Mouse (Mus musculus): ENCODE measurements around the gene Ing2. TPM values are rescaled to one million over a fixed set of nuclear protein-coding genes. Genes with fewer than 3 reads are reported as not detected.

Gene Ing2
- polyA plus RNA-seq, 1 experiment = 46.6 TPM

DNA sequence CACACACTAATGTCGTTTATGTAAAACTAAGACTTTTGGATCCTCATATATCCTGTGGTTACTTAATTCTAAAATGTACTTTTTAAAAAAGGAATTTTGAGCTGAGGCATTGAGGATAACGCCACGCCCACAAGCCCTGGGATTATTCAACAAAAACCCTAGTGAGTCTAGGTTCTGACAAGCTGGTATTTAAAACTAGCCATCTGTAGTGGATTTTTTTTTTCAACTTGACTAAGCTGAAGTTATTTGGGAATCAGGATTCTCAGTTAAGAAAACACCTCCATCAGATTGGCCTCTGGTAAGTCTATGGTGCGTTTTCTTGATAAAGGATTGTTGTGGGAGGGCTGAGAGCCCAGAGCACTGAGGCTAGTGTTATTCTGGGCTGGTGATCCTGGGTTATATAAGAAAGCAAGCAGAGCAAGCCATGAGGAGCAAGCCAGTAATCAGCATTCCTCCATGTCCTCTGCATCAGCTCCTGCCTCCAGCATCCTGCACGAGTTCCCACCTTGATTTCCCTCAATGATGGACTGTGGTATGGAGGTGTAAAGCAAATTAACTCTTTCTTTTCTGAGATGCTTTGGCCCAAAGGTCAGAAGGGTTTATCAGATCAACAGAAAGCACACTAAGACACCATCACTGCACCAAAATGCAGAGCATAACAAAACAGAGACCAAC, 20.2 kb upstream of the Ing2 start:
- Histone ChIP-seq H3K27ac (ENCODE audit: insufficient read depth, low read length) (peak overlapping the region; percentile 85), H3K4me1 (ENCODE audit: control insufficient read depth, insufficient read depth, low read length) (peaks cover 2% of the 10 kb centered on the region; the same call in 1 of the 2 replicates), H3K4me3 (ENCODE audit: insufficient read depth, low read length) (no peak overlapping the region)
- TF ChIP-seq POLR2A (IDR thresholded peaks at IDR 0.05; ENCODE audit: extremely low read depth, insufficient read depth, low read length) (no peak), CTCF (IDR thresholded peaks at IDR 0.05; ENCODE audit: extremely low read depth, insufficient read depth, low read length) (no peak)

DNA sequence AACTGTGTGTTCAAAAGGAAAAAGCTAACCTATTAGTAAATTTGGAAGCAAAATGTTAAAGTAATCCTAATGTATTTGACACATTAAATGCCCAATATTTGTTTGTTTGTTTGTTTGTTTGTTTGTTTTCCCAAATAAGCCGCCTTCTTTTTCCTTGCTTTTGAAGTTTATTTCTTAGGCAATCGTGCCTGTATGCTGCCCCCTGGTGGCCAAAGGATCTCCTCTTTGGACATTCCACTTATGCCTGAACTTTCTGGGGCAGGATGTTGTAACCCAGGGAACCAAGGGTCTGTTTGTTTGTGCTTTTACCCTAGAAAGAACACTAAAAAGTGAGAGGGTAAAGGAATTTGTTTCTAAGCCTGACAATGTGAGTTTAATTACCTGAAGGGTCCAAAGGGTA, 17.8 kb upstream of the Ing2 start:
- H3K27ac ChIP-seq (ENCODE audit: insufficient read depth, low read length) = no peak overlapping the region
- H3K4me3 ChIP-seq (ENCODE audit: insufficient read depth, low read length) = no peak overlapping the region
- H3K4me1 ChIP-seq (ENCODE audit: control insufficient read depth, insufficient read depth, low read length) = peaks cover 2% of the 10 kb centered on the region; the same call in 1 of the 2 replicates
- TF ChIP-seq POLR2A (IDR thresholded peaks at IDR 0.05; ENCODE audit: extremely low read depth, insufficient read depth, low read length) = no peak
- TF ChIP-seq CTCF (IDR thresholded peaks at IDR 0.05; ENCODE audit: extremely low read depth, insufficient read depth, low read length) = peak; percentile 71

DNA sequence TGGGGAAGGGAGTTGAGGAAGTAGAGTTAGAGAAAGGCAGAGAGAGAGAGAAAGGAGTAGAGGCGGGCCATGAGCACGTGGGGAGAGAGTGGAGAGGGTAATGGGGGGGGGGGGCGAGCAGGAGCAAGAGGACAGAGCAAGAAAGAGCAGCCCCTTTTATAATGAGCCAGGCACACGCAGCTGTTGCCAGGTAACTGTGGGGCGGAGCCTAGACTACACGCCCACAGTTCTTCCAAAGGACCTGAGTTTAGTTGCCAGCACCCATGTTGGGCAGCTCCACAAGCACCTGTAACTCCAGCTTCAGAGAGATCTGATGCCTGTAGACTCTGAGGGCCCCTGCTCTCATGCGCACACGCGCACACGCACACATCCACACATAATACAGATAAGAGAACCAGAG, 16.5 kb upstream of the Ing2 start:
- peaks cover 2% of the 10 kb centered on the region; the same call in 1 of the 2 replicates for H3K4me1 ChIP-seq (ENCODE audit: control insufficient read depth, insufficient read depth, low read length)
- no peak for TF ChIP-seq POLR2A (IDR thresholded peaks at IDR 0.05; ENCODE audit: extremely low read depth, insufficient read depth, low read length)
- no peak for TF ChIP-seq CTCF (IDR thresholded peaks at IDR 0.05; ENCODE audit: extremely low read depth, insufficient read depth, low read length)

DNA sequence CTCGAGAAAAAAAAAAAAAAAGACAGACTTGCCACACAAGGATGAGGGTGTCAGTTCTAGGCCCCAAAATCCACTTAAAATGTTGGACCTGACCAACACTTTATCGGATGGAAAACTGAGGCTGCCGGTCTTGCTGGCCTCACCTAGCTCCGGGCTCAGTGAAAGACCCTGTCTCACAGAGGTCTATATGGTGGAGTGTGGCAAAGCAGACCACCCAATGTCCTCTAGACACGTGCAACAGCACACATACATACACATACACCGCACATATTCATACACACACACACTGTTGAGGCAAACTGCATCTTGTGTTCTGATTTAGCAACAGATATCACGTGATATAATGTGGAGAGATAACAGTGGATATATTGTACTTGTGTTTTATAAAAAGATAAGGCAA, 15.9 kb upstream of the Ing2 start:
- no peak for TF ChIP-seq CTCF (IDR thresholded peaks at IDR 0.05; ENCODE audit: extremely low read depth, insufficient read depth, low read length)
- no peak for TF ChIP-seq POLR2A (IDR thresholded peaks at IDR 0.05; ENCODE audit: extremely low read depth, insufficient read depth, low read length)
- no peak overlapping the region for H3K27ac ChIP-seq (ENCODE audit: insufficient read depth, low read length)
- peaks cover 2% of the 10 kb centered on the region; the same call in 1 of the 2 replicates for H3K4me1 ChIP-seq (ENCODE audit: control insufficient read depth, insufficient read depth, low read length)

More for the DNA sequence above, 16.5 kb upstream of the Ing2 start:
- no peak overlapping the region for H3K4me3 ChIP-seq (ENCODE audit: insufficient read depth, low read length)
- no peak overlapping the region for H3K27ac ChIP-seq (ENCODE audit: insufficient read depth, low read length)

DNA sequence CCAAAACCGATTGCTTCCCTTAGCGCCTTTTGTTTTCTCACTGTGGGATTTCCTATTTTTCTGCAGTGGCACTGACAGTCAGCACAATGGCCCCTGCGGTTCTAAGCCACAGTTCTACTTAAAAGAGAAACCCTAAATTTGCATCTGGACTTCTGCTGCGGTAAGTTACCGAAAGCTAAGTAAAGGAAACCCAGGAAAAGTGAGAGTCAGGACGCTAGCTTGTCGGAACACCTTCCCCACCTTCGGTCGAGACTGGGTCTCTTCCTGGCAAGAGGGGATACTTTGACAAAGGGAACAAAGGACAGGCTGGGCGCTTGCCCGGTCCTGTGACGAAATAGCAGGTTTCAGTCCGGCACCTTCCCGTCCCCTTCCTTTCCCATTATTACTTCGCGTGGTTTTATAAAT, 15.3 kb upstream of the Ing2 start:
- H3K4me3 ChIP-seq (ENCODE audit: insufficient read depth, low read length) = peak overlapping the region; percentile 27; the same call in 1 of the 2 replicates
- H3K27ac ChIP-seq (ENCODE audit: insufficient read depth, low read length) = peak overlapping the region; percentile 53
- TF ChIP-seq CTCF (IDR thresholded peaks at IDR 0.05; ENCODE audit: extremely low read depth, insufficient read depth, low read length) (no peak), POLR2A (IDR thresholded peaks at IDR 0.05; ENCODE audit: extremely low read depth, insufficient read depth, low read length) (no peak)

More for the DNA sequence above, 15.9 kb upstream of the Ing2 start:
- no peak overlapping the region for H3K4me3 ChIP-seq (ENCODE audit: insufficient read depth, low read length)

DNA sequence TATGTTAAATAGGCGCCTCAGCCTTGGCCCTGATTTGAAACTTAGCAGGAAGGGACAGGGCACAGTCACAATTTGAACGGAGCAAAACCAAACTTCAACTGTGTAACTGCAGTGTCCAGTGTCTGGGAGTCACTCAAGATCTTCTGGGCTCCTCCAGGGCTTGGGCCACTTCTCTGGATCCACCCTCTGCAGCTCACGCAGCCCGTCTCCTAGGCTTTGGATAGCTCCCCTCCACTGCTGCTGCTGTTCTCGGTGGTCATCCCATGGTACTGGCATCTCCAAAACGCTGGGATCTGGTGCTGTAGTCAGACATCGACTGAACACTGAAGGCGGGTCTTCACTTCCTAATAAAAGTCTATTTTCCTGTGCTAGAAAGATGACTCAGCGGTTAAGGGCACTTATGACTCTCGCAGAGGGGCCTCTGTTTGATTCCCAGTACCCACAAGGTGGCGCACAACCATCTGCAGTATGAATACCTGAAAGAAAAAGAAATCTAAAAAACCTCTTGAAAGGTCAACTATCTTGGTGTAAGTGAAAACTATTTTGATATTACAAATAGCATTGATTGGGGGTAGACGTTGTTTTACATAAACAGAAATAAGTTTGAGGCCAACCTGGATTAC, 14.5 kb upstream of the Ing2 start:
- Histone ChIP-seq H3K27ac (ENCODE audit: insufficient read depth, low read length) (no peak overlapping the region), H3K4me3 (ENCODE audit: insufficient read depth, low read length) (no peak overlapping the region), H3K4me1 (ENCODE audit: control insufficient read depth, insufficient read depth, low read length) (peaks cover 2% of the 10 kb centered on the region; the same call in 1 of the 2 replicates)
- TF ChIP-seq POLR2A (IDR thresholded peaks at IDR 0.05; ENCODE audit: extremely low read depth, insufficient read depth, low read length) (no peak), CTCF (IDR thresholded peaks at IDR 0.05; ENCODE audit: extremely low read depth, insufficient read depth, low read length) (no peak)

More for the DNA sequence above, 15.3 kb upstream of the Ing2 start:
- no peaks in the 10 kb centered on the region for H3K4me1 ChIP-seq (ENCODE audit: control insufficient read depth, insufficient read depth, low read length)

DNA sequence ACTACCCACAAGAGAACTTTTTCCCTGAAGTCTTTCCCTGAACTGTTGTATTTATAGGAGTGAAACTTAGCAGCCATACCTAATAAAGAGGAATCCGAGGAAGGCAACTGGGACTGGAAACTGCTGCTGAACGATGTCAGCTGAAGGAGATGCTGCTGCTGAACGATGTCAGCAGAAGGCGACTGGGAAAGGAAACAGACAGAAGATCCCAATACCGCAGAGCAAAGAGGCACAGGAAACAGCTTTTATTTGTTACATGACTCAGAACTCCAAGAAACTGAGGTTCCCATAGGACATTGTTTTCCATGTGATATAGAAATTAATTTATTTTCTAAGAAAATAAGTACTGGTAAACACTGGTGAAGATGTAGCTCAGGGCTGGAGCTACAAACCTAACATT, 9.1 kb upstream of the Ing2 start:
- H3K27ac ChIP-seq (ENCODE audit: insufficient read depth, low read length) = no peak overlapping the region
- H3K4me3 ChIP-seq (ENCODE audit: insufficient read depth, low read length) = no peak overlapping the region
- TF ChIP-seq POLR2A (IDR thresholded peaks at IDR 0.05; ENCODE audit: extremely low read depth, insufficient read depth, low read length) (no peak), CTCF (IDR thresholded peaks at IDR 0.05; ENCODE audit: extremely low read depth, insufficient read depth, low read length) (no peak)
- peaks cover 9% of the 10 kb centered on the region for H3K4me1 ChIP-seq (ENCODE audit: control insufficient read depth, insufficient read depth, low read length)

DNA sequence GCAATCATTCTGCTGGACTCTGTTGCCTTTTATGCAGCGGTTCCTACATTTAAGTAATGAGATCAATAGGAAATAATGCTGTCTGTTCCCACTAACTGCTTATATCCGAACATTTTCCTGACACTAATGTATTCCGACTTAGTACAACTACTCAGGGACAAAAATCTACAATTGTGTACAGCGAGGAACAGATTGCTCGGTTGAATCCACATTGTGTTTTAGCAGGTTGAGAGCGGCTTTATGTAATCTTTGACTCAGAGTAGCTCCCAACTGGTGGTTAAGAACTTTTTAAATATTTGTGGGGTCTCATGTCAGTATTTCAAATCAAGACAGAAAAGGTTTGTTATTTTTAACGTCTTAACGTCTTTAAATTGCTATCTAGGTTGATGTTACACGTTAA, 8.6 kb upstream of the Ing2 start:
- Histone ChIP-seq H3K4me3 (ENCODE audit: insufficient read depth, low read length) (no peak overlapping the region), H3K4me1 (ENCODE audit: control insufficient read depth, insufficient read depth, low read length) (peaks cover 9% of the 10 kb centered on the region), H3K27ac (ENCODE audit: insufficient read depth, low read length) (no peak overlapping the region)
- no peak for TF ChIP-seq POLR2A (IDR thresholded peaks at IDR 0.05; ENCODE audit: extremely low read depth, insufficient read depth, low read length)
- no peak for TF ChIP-seq CTCF (IDR thresholded peaks at IDR 0.05; ENCODE audit: extremely low read depth, insufficient read depth, low read length)

DNA sequence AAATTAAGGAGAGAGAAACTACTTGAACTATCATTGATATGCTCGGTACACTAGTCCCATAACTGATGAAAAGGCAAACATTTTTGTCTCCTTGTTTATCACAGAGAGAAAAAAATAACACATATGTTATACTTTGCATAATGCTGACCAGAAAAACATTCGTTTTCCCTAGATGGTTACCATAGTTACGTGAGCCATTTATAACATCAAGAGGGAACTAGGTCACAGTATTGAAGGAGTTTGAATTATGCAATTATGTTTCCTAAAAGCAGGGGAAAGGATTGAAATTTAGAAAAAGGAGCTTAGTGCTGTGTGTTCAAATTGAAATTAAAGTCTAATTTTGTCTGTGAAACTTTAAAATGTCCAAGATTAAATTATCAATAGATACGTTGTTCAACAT, 5.0 kb upstream of the Ing2 start:
- Histone ChIP-seq H3K27ac (ENCODE audit: insufficient read depth, low read length) (no peak overlapping the region), H3K4me1 (ENCODE audit: control insufficient read depth, insufficient read depth, low read length) (peaks cover 9% of the 10 kb centered on the region)
- TF ChIP-seq POLR2A (IDR thresholded peaks at IDR 0.05; ENCODE audit: extremely low read depth, insufficient read depth, low read length) (no peak), CTCF (IDR thresholded peaks at IDR 0.05; ENCODE audit: extremely low read depth, insufficient read depth, low read length) (no peak)

DNA sequence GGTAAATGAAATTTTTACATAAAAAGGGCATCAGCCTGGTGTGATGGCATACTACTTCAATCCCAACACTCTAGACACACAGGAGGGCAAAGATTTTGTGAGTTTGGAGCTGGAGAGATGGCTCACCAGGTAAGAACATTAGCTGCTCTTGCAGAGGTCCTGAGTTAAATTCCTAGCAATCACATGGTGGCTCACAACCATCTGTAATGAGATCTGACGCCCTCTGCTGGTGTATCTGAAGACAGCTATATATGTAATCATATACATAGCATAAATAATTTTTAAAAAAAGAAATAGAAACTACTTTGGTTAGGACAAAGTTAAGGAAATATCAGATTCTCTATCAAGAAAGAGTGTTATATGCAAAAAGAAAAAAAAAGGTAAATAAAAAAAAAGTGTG, 4.2 kb upstream of the Ing2 start:
- Histone ChIP-seq H3K27ac (ENCODE audit: insufficient read depth, low read length) (no peak overlapping the region), H3K4me3 (ENCODE audit: insufficient read depth, low read length) (no peak overlapping the region), H3K4me1 (ENCODE audit: control insufficient read depth, insufficient read depth, low read length) (peaks cover 6% of the 10 kb centered on the region)
- TF ChIP-seq POLR2A (IDR thresholded peaks at IDR 0.05; ENCODE audit: extremely low read depth, insufficient read depth, low read length) (no peak), CTCF (IDR thresholded peaks at IDR 0.05; ENCODE audit: extremely low read depth, insufficient read depth, low read length) (no peak)

More for the DNA sequence above, 5.0 kb upstream of the Ing2 start:
- H3K4me3 ChIP-seq (ENCODE audit: insufficient read depth, low read length) = no peak overlapping the region

Data from cortical plate, adult 2 months (tissue).